Mouse (Mus musculus): ENCODE data around the gene Olfr1228. TPM values are rescaled to one million over a fixed set of nuclear protein-coding genes. Genes with fewer than 3 reads are reported as not detected.

Olfr1228 gene
- not detected in 2 replicates for polyA plus RNA-seq (2012; rRNA removed)

DNA sequence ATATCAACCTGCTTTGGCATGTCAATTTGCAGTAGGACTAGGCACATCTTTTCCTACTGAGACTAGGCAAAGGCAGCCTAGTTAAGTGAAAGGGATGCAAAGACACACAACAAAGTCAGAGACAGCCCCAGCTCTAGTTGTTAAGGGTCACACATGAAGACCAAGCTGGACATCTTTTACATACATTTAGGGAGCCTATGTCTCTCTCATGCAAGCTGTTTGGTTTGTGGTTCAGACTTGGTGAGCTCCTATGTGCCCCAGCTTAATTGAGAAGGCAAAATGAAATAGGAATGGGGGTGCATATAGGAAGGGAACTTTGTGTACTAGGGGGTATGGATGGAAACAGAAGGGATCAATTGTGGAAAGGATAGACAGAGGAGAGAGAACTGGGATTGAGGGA is at the start of gene Olfr1228:
Gene Olfr1228, minus strand, starts transcription at position 101 of the 400 bp plus-strand sequence.
- no peak for DNase-seq (ENCODE audit: low read depth)

DNA sequence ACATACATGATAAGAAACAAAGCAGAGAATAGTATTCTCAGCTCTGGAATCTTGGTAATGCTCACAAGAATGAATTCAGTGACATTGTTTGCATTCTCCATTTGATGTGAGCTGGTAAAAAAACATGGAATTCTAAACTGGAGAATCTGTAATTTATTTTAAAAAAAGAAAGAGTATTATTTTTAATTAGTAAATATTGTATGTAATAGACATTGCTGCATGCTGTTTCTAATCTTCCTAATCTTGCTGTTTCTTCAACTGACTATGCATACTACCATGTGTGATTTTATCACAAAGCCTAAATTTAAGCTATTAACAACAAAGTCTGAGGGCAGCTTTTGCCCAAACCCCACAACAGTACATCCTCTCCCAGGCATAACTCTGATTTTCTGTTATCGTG is 43.3 kb upstream of the Olfr1228 start, which contains the start of gene Olfr1230:
Gene Olfr1230, minus strand, starts transcription at position 101 of the 400 bp plus-strand sequence.
- DNase-seq (ENCODE audit: low read depth): no peak

DNA sequence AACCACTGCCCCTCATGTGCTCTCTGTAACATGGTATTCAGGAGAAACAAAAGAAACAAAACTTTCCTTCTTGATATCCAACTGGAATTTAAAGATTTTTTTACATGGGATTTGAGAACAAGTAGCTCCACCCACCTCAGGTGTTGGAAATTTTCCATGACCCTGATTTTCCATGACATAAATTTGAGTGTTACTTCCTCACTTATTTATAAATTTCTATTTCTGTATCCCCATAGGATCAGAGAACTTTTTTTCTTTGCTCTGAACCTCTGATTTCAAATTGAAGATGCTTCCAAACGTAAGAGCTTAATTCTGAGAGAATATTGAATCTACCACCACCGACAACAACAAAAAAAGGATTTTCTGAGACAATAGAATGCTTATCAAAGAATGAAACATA is 34.1 kb upstream of the Olfr1228 start, which contains the start of gene Olfr1229:
Gene Olfr1229, minus strand, starts transcription at position 101 of the 400 bp plus-strand sequence.
- no peak for DNase-seq (ENCODE audit: low read depth)

DNA sequence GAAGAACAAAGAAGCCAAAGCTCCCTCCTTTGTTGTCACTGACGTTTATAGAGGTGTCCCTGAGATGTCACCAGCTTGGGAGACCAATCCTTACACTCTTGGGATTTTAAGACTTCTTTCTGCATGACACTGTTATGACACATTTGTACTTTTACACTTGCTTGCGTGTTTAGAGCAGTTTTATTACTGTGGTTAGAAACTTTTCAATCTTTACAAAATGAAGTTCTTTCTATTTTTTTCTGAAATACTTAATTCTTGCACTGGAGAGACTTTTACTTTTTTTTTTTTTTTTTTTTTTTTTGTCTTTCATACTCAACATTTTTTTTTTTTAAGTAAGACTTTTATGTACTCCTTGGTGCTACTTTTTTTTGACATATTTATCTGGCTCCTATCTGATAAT is 53.9 kb downstream of the Olfr1228 start, which contains the start of gene Olfr1226:
Gene Olfr1226, minus strand, starts transcription at position 101 of the 400 bp plus-strand sequence.
- no peak for DNase-seq (ENCODE audit: low read depth)

Other genes with a start within 250 kb of the Olfr1228 start
- gene Olfr1215, start 247.1 kb downstream of the Olfr1228 start, polyA plus RNA-seq (2012; rRNA removed): not detected in 2 replicates
- not detected in 2 replicates for gene Olfr1216, start 235.7 kb downstream of the Olfr1228 start, polyA plus RNA-seq (2012; rRNA removed)
- not detected in 2 replicates for gene Olfr1217, start 222.0 kb downstream of the Olfr1228 start, polyA plus RNA-seq (2012; rRNA removed)
- not detected in 2 replicates for gene Olfr1218, start 192.9 kb downstream of the Olfr1228 start, polyA plus RNA-seq (2012; rRNA removed)
- not detected in 2 replicates for gene Olfr1219, start 170.5 kb downstream of the Olfr1228 start, polyA plus RNA-seq (2012; rRNA removed)
- not detected in 2 replicates for gene Olfr1220, start 147.2 kb downstream of the Olfr1228 start, polyA plus RNA-seq (2012; rRNA removed)
- not detected in 2 replicates for gene Olfr1221, start 136.8 kb downstream of the Olfr1228 start, polyA plus RNA-seq (2012; rRNA removed)
- gene Olfr1222, start 121.0 kb downstream of the Olfr1228 start, polyA plus RNA-seq (2012; rRNA removed): not detected in 2 replicates
- not detected in 2 replicates for gene Olfr1223, start 102.5 kb downstream of the Olfr1228 start, polyA plus RNA-seq (2012; rRNA removed)
- gene Olfr1224-ps1, start 90.0 kb downstream of the Olfr1228 start, polyA plus RNA-seq (2012; rRNA removed): not detected in 2 replicates
- not detected in 2 replicates for gene Olfr1225, start 79.4 kb downstream of the Olfr1228 start, polyA plus RNA-seq (2012; rRNA removed)
- not detected in 2 replicates for gene Olfr1226, start 54.0 kb downstream of the Olfr1228 start, polyA plus RNA-seq (2012; rRNA removed)
- gene Olfr1229, start 34.0 kb upstream of the Olfr1228 start, polyA plus RNA-seq (2012; rRNA removed): not detected in 2 replicates
- not detected in 2 replicates for gene Olfr1230, start 43.2 kb upstream of the Olfr1228 start, polyA plus RNA-seq (2012; rRNA removed)
- not detected in 2 replicates for gene Olfr1231, start 53.0 kb upstream of the Olfr1228 start, polyA plus RNA-seq (2012; rRNA removed)
- gene Olfr1232, start 75.6 kb upstream of the Olfr1228 start, polyA plus RNA-seq (2012; rRNA removed): not detected in 2 replicates
- gene Olfr1233, start 88.3 kb upstream of the Olfr1228 start, polyA plus RNA-seq (2012; rRNA removed): not detected in 2 replicates
- not detected in 2 replicates for gene Olfr1234, start 110.8 kb upstream of the Olfr1228 start, polyA plus RNA-seq (2012; rRNA removed)
- gene Olfr1238, start 155.6 kb upstream of the Olfr1228 start, polyA plus RNA-seq (2012; rRNA removed): not detected in 2 replicates
- gene Olfr1239, start 166.3 kb upstream of the Olfr1228 start, polyA plus RNA-seq (2012; rRNA removed): not detected in 2 replicates
- gene Olfr1240, start 188.9 kb upstream of the Olfr1228 start, polyA plus RNA-seq (2012; rRNA removed): not detected in 2 replicates
- gene Olfr1241, start 233.1 kb upstream of the Olfr1228 start, polyA plus RNA-seq (2012; rRNA removed): not detected in 2 replicates
- not detected in 2 replicates for gene Olfr1242, start 244.3 kb upstream of the Olfr1228 start, polyA plus RNA-seq (2012; rRNA removed)